Mouse (Mus musculus) hindbrain, embryonic 11.5 days (tissue): ENCODE data around the gene Tlx2. TPM values are rescaled to one million over a fixed set of nuclear protein-coding genes. Genes with fewer than 3 reads are reported as not detected.
A peak's percentile ranks its signal among the peaks of the same experiment; 100 is the strongest.

Experiments used
- ATAC-seq: fragments of 200-750 bp; cut with Nextera tagmentation; 2 replicates; pipeline ENCODE4 v1.8.0; 2017; ENCODE audit warnings: mild to moderate bottlenecking, moderate TSS enrichment, moderate library complexity; ENCODE audit not compliant: low FRiP score
- DNase-seq: peaks from one replicate; pipeline ENCODE4 v3.0.0-alpha.2; 2015; ENCODE audit warnings: low spot score
- H3K27ac ChIP-seq: fragments of 300-500 bp; sonication (generic); 2 replicates; pipeline ENCODE4 v1.5.1; 2014; ENCODE audit warnings: mild to moderate bottlenecking, low read depth, low read length
- H3K27me3 ChIP-seq: fragments of 300-500 bp; sonication (generic); 2 replicates; pipeline ENCODE4 v1.6.1; 2014; ENCODE audit warnings: mild to moderate bottlenecking, low read length, moderate library complexity, mixed read lengths; ENCODE audit not compliant: control insufficient read depth, insufficient read depth
- H3K36me3 ChIP-seq: fragments of 300-500 bp; sonication (generic); 2 replicates; pipeline ENCODE4 v1.6.1; 2014; ENCODE audit warnings: mild to moderate bottlenecking, low read length, moderate library complexity, mixed read lengths; ENCODE audit not compliant: control insufficient read depth, insufficient read depth
- H3K4me1 ChIP-seq: fragments of 300-500 bp; sonication (generic); replicated peaks from 2 replicates; pipeline ENCODE4 v1.6.1; 2014; ENCODE audit warnings: low read length, mixed read lengths; ENCODE audit not compliant: control insufficient read depth, insufficient read depth
- H3K4me2 ChIP-seq: fragments of 300-500 bp; sonication (generic); replicated peaks from 2 replicates; pipeline ENCODE4 v1.6.1; 2014; ENCODE audit warnings: mild to moderate bottlenecking, low read depth, low read length
- H3K4me3 ChIP-seq: fragments of 300-500 bp; sonication (generic); 2 replicates; pipeline ENCODE4 v1.5.1; 2014; ENCODE audit warnings: low read depth, low read length
- H3K9ac ChIP-seq: fragments of 300-500 bp; sonication (generic); 2 replicates; pipeline ENCODE4 v1.6.1; 2014; ENCODE audit warnings: low read depth, low read length
- H3K9me3 ChIP-seq: fragments of 300-500 bp; sonication (generic); 2 replicates; pipeline ENCODE4 v1.6.1; 2016; ENCODE audit warnings: low read length; ENCODE audit not compliant: control insufficient read depth
- WGBS: fragments of 180-500 bp; shearing (Covaris S2); extraction: QIAGEN DNeasy Blood & Tissue Kit; methylation state at CpG from one replicate; pipeline ENCODE4 v1.1.7; 2014; 5-methylcytosine and 5-hydroxymethylcytosine counted together
- polyA plus RNA-seq: library from polyadenylated mRNA; unstranded; fragments of >200 nt; fragmentation: Nextera tagmentation; extraction: Ambion mirVana; gene quantifications from 2 replicates; pipeline ENCODE4 v1.2.1, GENCODE M21; 2014

Tlx2 gene
- polyA plus RNA-seq, 1 experiment from 2014 or later = 5.2 TPM

DNA sequence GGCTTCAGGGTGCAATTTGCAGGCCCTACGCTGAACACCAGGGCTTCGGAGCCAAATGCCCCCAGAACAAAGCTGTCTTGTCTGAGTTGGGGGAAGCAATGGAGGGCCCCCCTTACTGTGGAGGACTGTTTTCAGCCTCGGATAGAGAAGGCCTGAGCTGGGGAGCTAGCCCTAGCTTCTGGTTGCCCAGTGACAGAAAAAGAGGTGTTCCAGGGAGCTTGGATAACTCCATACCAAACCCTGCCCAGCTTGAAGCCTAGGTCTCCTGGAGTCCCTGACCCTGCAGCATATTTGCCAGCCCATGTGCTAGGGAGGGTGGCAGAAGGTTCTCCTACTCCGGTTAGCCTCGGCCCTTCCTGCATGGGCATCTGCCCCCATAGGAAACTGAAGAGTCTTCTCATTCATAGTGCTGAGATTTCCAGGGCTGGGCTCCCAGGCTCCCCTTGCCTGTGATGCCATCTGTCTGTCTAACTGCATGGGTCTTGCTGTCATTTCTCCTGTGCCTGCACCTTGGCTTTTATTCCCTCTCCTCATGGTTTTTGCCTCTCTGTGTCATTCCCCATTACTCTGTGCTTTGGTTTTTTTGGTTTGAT is 35.5 kb downstream of the Tlx2 start:
- peaks cover 8% of the 10 kb centered on the region for H3K4me1 ChIP-seq
- ATAC-seq (no peak), DNase-seq (no peak)
- no peaks in the 10 kb centered on the region for H3K9me3 ChIP-seq
- peaks cover 34% of the 10 kb centered on the region for H3K27me3 ChIP-seq
- no peaks in the 10 kb centered on the region for H3K36me3 ChIP-seq
- H3K4me3 ChIP-seq = peak overlapping the region; percentile 51
- 15% methylated on average over 5 of the region's 5 CpGs for WGBS
- peak overlapping the region; percentile 56; the same call in 1 of the 2 replicates for H3K9ac ChIP-seq
- H3K27ac ChIP-seq = peak overlapping the region; percentile 5; the same call in 1 of the 2 replicates
- H3K4me2 ChIP-seq = peak overlapping the region; percentile 81

- peak; percentile 86 for ATAC-seq
- H3K9ac ChIP-seq = peak within 1 kb of the TSS; percentile 56
- DNase-seq = peak; percentile 79
- peak within 1 kb of the TSS; percentile 65 for H3K27ac ChIP-seq
- peak within 1 kb of the TSS; percentile 81 for H3K4me2 ChIP-seq
- H3K9me3 ChIP-seq = no peaks in the 10 kb centered on the region
- peaks cover 4% of the 10 kb centered on the region for H3K4me1 ChIP-seq
- no peaks in the 10 kb centered on the region for H3K36me3 ChIP-seq
- 1% methylated on average over 51 of the region's 51 CpGs for WGBS
- peaks cover 38% of the 10 kb centered on the region for H3K27me3 ChIP-seq
- peak within 1 kb of the TSS; percentile 51 for H3K4me3 ChIP-seq
Measured at GRCm38 (mm10) chr6:83033249-83034185, 36.6 kb downstream of the Tlx2 start, which contains the start of the genes Dok1 and Loxl3. Dok1 (minus strand) TSS chr6:83033471. Loxl3 (plus strand) TSS chr6:83034173.

GRCm38 (mm10) chr6:83032769-83033191 is 37.3 kb downstream of the Tlx2 start:
- ATAC-seq (peak; percentile 58), DNase-seq (peak; percentile 73)
- peaks cover 38% of the 10 kb centered on the region for H3K27me3 ChIP-seq
- H3K4me1 ChIP-seq = peaks cover 3% of the 10 kb centered on the region; the same call in 1 of the 2 replicates
- no peaks in the 10 kb centered on the region for H3K36me3 ChIP-seq
- H3K4me2 ChIP-seq = peak overlapping the region; percentile 81
- no peak overlapping the region for H3K27ac ChIP-seq
- under 1% methylated on average over 31 of the region's 31 CpGs for WGBS
- no peaks in the 10 kb centered on the region for H3K9me3 ChIP-seq
- peak overlapping the region; percentile 56 for H3K9ac ChIP-seq
- H3K4me3 ChIP-seq = peak overlapping the region; percentile 51

GRCm38 (mm10) chr6:83031921-83032590 is 38.0 kb downstream of the Tlx2 start:
- 17% methylated on average over 18 of the region's 18 CpGs for WGBS
- H3K4me1 ChIP-seq = peaks cover 3% of the 10 kb centered on the region; the same call in 1 of the 2 replicates
- no peak overlapping the region for H3K9ac ChIP-seq
- H3K27ac ChIP-seq = no peak overlapping the region
- ATAC-seq = no peak
- H3K36me3 ChIP-seq = no peaks in the 10 kb centered on the region
- peak overlapping the region; percentile 81 for H3K4me2 ChIP-seq
- no peaks in the 10 kb centered on the region for H3K9me3 ChIP-seq
- H3K27me3 ChIP-seq = peaks cover 38% of the 10 kb centered on the region
- peak; percentile 26 for DNase-seq
- peak overlapping the region; percentile 51 for H3K4me3 ChIP-seq

DNA sequence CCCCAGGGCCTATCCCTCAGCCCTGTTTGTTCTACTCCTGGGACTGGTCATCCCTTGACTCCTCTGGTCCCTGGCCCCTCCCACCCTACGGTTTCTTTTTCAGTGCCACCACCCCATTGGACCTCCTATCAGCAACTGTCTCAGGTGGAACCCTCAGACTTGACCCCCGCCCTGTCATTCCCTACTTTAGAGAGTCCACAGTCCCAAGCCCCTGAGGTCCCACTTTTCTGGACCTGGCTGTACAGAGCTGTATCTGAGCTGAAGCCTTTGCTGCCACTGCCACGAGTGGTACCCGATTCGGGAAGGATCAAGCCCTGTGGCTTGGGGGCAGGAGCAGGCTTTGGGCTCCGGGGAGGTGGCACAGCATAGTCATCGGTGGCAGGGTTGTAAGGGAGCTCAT is 39.0 kb downstream of the Tlx2 start:
- 59% methylated on average over 7 of the region's 7 CpGs for WGBS
- Histone ChIP-seq H3K9ac (no peak overlapping the region), H3K4me1 (peaks cover 3% of the 10 kb centered on the region; the same call in 1 of the 2 replicates), H3K36me3 (no peaks in the 10 kb centered on the region), H3K9me3 (no peaks in the 10 kb centered on the region), H3K4me2 (no peak overlapping the region), H3K27me3 (peaks cover 38% of the 10 kb centered on the region), H3K4me3 (no peak overlapping the region), H3K27ac (no peak overlapping the region)
- DNase-seq (no peak), ATAC-seq (no peak)

GRCm38 (mm10) chr6:83029777-83030176 is 40.3 kb downstream of the Tlx2 start:
- no peak for DNase-seq
- no peak overlapping the region for H3K4me3 ChIP-seq
- no peak for ATAC-seq
- H3K36me3 ChIP-seq = no peaks in the 10 kb centered on the region
- peaks cover 3% of the 10 kb centered on the region; the same call in 1 of the 2 replicates for H3K4me1 ChIP-seq
- H3K27me3 ChIP-seq = peaks cover 36% of the 10 kb centered on the region
- H3K9me3 ChIP-seq = no peaks in the 10 kb centered on the region
- H3K9ac ChIP-seq = no peak overlapping the region
- H3K4me2 ChIP-seq = no peak overlapping the region
- 24% methylated on average over 10 of the region's 10 CpGs for WGBS
- H3K27ac ChIP-seq = no peak overlapping the region

DNA sequence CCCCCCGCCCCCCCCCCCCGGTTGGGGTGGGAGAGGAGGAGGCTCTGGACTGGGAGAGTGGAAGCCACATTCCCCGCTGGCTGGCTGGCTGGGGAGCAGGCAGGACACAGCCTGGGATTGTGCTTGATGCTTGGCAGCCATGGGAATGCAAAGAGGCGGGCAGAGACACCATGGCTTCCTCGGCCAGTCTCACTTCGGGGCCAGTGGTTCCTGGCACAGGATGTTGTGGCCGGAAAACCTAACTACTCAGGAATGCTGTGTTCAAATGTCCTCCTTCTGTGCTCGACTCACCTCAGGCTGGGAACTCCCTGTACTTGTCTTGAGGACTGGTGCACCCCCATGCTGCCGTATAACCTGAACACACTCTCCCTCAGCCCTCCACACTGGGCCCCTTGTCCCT is 42.4 kb downstream of the Tlx2 start:
- Histone ChIP-seq H3K4me2 (no peak overlapping the region), H3K9me3 (no peaks in the 10 kb centered on the region), H3K27ac (no peak overlapping the region), H3K36me3 (no peaks in the 10 kb centered on the region), H3K9ac (no peak overlapping the region), H3K4me1 (no peaks in the 10 kb centered on the region; the same call in 1 of the 2 replicates), H3K4me3 (no peak overlapping the region), H3K27me3 (peaks cover 30% of the 10 kb centered on the region)
- 74% methylated on average over 6 of the region's 9 CpGs for WGBS
- DNase-seq = no peak
- ATAC-seq = no peak

DNA sequence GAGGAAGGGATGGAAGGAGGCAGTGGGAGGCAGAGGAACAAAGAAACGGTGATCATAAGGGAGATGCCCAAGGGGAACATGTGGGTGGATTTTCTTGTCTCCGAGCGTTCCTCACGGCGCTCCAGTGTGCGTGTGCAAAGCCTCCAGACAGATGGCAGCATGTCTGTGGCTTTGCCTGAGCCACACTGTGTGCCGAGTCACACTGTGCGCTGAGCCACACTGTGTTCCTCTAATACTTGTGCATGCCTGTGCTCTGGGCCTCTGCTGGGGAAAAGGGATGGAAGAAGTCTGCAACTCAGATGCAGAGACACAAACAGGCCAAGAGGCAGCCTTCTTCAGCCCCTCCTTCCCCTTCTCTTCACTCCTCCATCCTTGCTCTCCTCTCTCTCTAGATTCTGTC is 42.8 kb downstream of the Tlx2 start:
- no peak overlapping the region for H3K27ac ChIP-seq
- peaks cover 26% of the 10 kb centered on the region for H3K27me3 ChIP-seq
- DNase-seq = no peak

More for the DNA sequence above, 42.8 kb downstream of the Tlx2 start:
- Histone ChIP-seq H3K4me3 (no peak overlapping the region), H3K9me3 (no peaks in the 10 kb centered on the region), H3K4me1 (no peaks in the 10 kb centered on the region; the same call in 1 of the 2 replicates), H3K36me3 (no peaks in the 10 kb centered on the region), H3K4me2 (no peak overlapping the region), H3K9ac (no peak overlapping the region)
- no peak for ATAC-seq
- 66% methylated on average over 8 of the region's 8 CpGs for WGBS
